Mouse (Mus musculus) urinary bladder, postnatal 14 days (tissue): ENCODE results near the gene Mrpl45.

Experiments
- DNase-seq: peaks from one replicate; pipeline ENCODE4 v3.0.0; 2021; ENCODE audit warnings: low spot score

The Mrpl45 gene

GRCm38 (mm10) chr11:97333044-97333443, 17.5 kb downstream of the Mrpl45 start:
- no peak for DNase-seq

GRCm38 (mm10) chr11:97333896-97334295, 18.4 kb downstream of the Mrpl45 start:
- no peak for DNase-seq

- no peak for DNase-seq
Observed at GRCm38 (mm10) chr11:97334400-97334799, 18.9 kb downstream of the Mrpl45 start.

- no peak for DNase-seq
Observed at GRCm38 (mm10) chr11:97336238-97336637, 20.7 kb downstream of the Mrpl45 start.

- DNase-seq = no peak
Observed at GRCm38 (mm10) chr11:97336751-97337345, 21.3 kb downstream of the Mrpl45 start.

GRCm38 (mm10) chr11:97337363-97337762, 21.8 kb downstream of the Mrpl45 start:
- no peak for DNase-seq

GRCm38 (mm10) chr11:97338302-97338976, 22.9 kb downstream of the Mrpl45 start:
- peak; percentile 28 for DNase-seq

- peak; percentile 78 for DNase-seq
Observed at GRCm38 (mm10) chr11:97338977-97339315, 23.4 kb downstream of the Mrpl45 start.

- DNase-seq = no peak
Observed at GRCm38 (mm10) chr11:97343175-97343574, 27.7 kb downstream of the Mrpl45 start.

GRCm38 (mm10) chr11:97343619-97344018, 28.1 kb downstream of the Mrpl45 start:
- peak; percentile 43 for DNase-seq

- no peak for DNase-seq
Observed at GRCm38 (mm10) chr11:97345446-97345845, 29.9 kb downstream of the Mrpl45 start.

- DNase-seq = no peak
Observed at GRCm38 (mm10) chr11:97346383-97346782, 30.9 kb downstream of the Mrpl45 start.

- DNase-seq = no peak
Observed at GRCm38 (mm10) chr11:97347291-97347690, 31.8 kb downstream of the Mrpl45 start.

GRCm38 (mm10) chr11:97350035-97350434, 34.5 kb downstream of the Mrpl45 start:
- DNase-seq = peak; percentile 72

- no peak for DNase-seq
Observed at GRCm38 (mm10) chr11:97352027-97352684, 36.6 kb downstream of the Mrpl45 start, which contains the start of gene Gpr179. Gene Gpr179 (minus strand): TSS chr11:97352077.

- no peak for DNase-seq
Observed at GRCm38 (mm10) chr11:97352935-97353597, 37.5 kb downstream of the Mrpl45 start.

GRCm38 (mm10) chr11:97354646-97355045, 39.1 kb downstream of the Mrpl45 start:
- no peak for DNase-seq

GRCm38 (mm10) chr11:97355247-97355646, 39.7 kb downstream of the Mrpl45 start:
- no peak for DNase-seq

GRCm38 (mm10) chr11:97357663-97358062, 42.1 kb downstream of the Mrpl45 start:
- DNase-seq = peak; percentile 82

GRCm38 (mm10) chr11:97361948-97362648, 46.6 kb downstream of the Mrpl45 start, which contains the start of gene Socs7:
Gene Socs7 (plus strand): TSS chr11:97362551.
- peak; percentile 95 for DNase-seq

- peak; percentile 31 for DNase-seq
Observed at GRCm38 (mm10) chr11:97362649-97362942, 47.1 kb downstream of the Mrpl45 start.

- DNase-seq = peak; percentile 45
Observed at GRCm38 (mm10) chr11:97362943-97363643, 47.6 kb downstream of the Mrpl45 start.
